Mouse (Mus musculus): ENCODE results near the gene Cadm1. TPM values are rescaled to one million over a fixed set of nuclear protein-coding genes. Genes with fewer than 3 reads are reported as not detected.

Cadm1 gene
- polyA plus RNA-seq, 1 experiment from 2014 or later, result 13.6 TPM

GRCm38 (mm10) chr9:47619501-47620029, 89.6 kb downstream of the Cadm1 start:
- no peak for ATAC-seq
- no peaks in the 10 kb centered on the region for H3K27me3 ChIP-seq (ENCODE audit: insufficient read depth, low read length)
- WGBS (ENCODE audit: insufficient replicate concordance), result 75% methylated on average over 8 of the region's 8 CpGs
- H3K4me1 ChIP-seq (ENCODE audit: insufficient read depth), result 0 out of 2 replicates have a peak, but pooled peaks cover 6% of the 10 kb centered on the region
- H3K4me2 ChIP-seq (ENCODE audit: low read depth, low read length), result no peak overlapping the region
- H3K27ac ChIP-seq (ENCODE audit: low read depth), result no peak overlapping the region
- H3K9ac ChIP-seq (replicated peaks), result no peak overlapping the region
- no peak for TF ChIP-seq EP300 (IDR thresholded peaks at IDR 0.05; ENCODE audit: low read depth)
- no peak for TF ChIP-seq CTCF (IDR thresholded peaks at IDR 0.05; ENCODE audit: low read depth)
- no peaks in the 10 kb centered on the region for H3K9me3 ChIP-seq (ENCODE audit: low read length)
- H3K36me3 ChIP-seq (replicated peaks; ENCODE audit: insufficient read depth, low read length), result no peaks in the 10 kb centered on the region
- DNase-seq, result no peak
- no peak overlapping the region for H3K4me3 ChIP-seq (ENCODE audit: low read depth, low read length)

- peak; percentile 48 for ATAC-seq
- Histone ChIP-seq H3K36me3 (replicated peaks; ENCODE audit: insufficient read depth, low read length) (no peaks in the 10 kb centered on the region), H3K4me2 (ENCODE audit: low read depth, low read length) (peak overlapping the region; percentile 47), H3K9me3 (ENCODE audit: low read length) (no peaks in the 10 kb centered on the region), H3K4me1 (ENCODE audit: insufficient read depth) (peaks cover 13% of the 10 kb centered on the region; the same call in 1 of the 2 replicates), H3K27ac (ENCODE audit: low read depth) (peak overlapping the region; percentile 84), H3K9ac (replicated peaks) (no peak overlapping the region), H3K27me3 (ENCODE audit: insufficient read depth, low read length) (no peaks in the 10 kb centered on the region), H3K4me3 (ENCODE audit: low read depth, low read length) (no peak overlapping the region)
- TF ChIP-seq EP300 (IDR thresholded peaks at IDR 0.05; ENCODE audit: low read depth) (no peak), CTCF (IDR thresholded peaks at IDR 0.05; ENCODE audit: low read depth) (no peak)
- DNase-seq, result no peak
- WGBS (ENCODE audit: insufficient replicate concordance), result 47% methylated on average over 12 of the region's 12 CpGs
Measured at GRCm38 (mm10) chr9:47623447-47624445, 93.8 kb downstream of the Cadm1 start.

GRCm38 (mm10) chr9:47624565-47625520, 94.9 kb downstream of the Cadm1 start:
- peak; percentile 22 for DNase-seq
- Histone ChIP-seq H3K4me2 (ENCODE audit: low read depth, low read length) (peak overlapping the region; percentile 47), H3K4me1 (ENCODE audit: insufficient read depth) (peaks cover 13% of the 10 kb centered on the region; the same call in 1 of the 2 replicates), H3K9ac (replicated peaks) (no peak overlapping the region), H3K9me3 (ENCODE audit: low read length) (peaks cover 3% of the 10 kb centered on the region; the same call in 1 of the 2 replicates), H3K27me3 (ENCODE audit: insufficient read depth, low read length) (no peaks in the 10 kb centered on the region), H3K36me3 (replicated peaks; ENCODE audit: insufficient read depth, low read length) (no peaks in the 10 kb centered on the region), H3K4me3 (ENCODE audit: low read depth, low read length) (no peak overlapping the region), H3K27ac (ENCODE audit: low read depth) (peak overlapping the region; percentile 84)
- TF ChIP-seq CTCF (IDR thresholded peaks at IDR 0.05; ENCODE audit: low read depth), result no peak
- no peak for TF ChIP-seq EP300 (IDR thresholded peaks at IDR 0.05; ENCODE audit: low read depth)
- 61% methylated on average over 17 of the region's 17 CpGs for WGBS (ENCODE audit: insufficient replicate concordance)
- peak; percentile 88 for ATAC-seq

- Histone ChIP-seq H3K4me3 (ENCODE audit: low read depth, low read length) (no peak overlapping the region), H3K9ac (replicated peaks) (no peak overlapping the region), H3K9me3 (ENCODE audit: low read length) (peaks cover 4% of the 10 kb centered on the region; the same call in 1 of the 2 replicates), H3K4me1 (ENCODE audit: insufficient read depth) (peaks cover 13% of the 10 kb centered on the region; the same call in 1 of the 2 replicates), H3K27me3 (ENCODE audit: insufficient read depth, low read length) (no peaks in the 10 kb centered on the region), H3K27ac (ENCODE audit: low read depth) (peak overlapping the region; percentile 84), H3K36me3 (replicated peaks; ENCODE audit: insufficient read depth, low read length) (no peaks in the 10 kb centered on the region), H3K4me2 (ENCODE audit: low read depth, low read length) (no peak overlapping the region)
- no peak for DNase-seq
- no peak for ATAC-seq
- TF ChIP-seq CTCF (IDR thresholded peaks at IDR 0.05; ENCODE audit: low read depth) (no peak), EP300 (IDR thresholded peaks at IDR 0.05; ENCODE audit: low read depth) (no peak)
- 81% methylated on average over 7 of the region's 7 CpGs for WGBS (ENCODE audit: insufficient replicate concordance)
Measured at GRCm38 (mm10) chr9:47625621-47626210, 95.7 kb downstream of the Cadm1 start.

GRCm38 (mm10) chr9:47627966-47628365, 98.0 kb downstream of the Cadm1 start:
- Histone ChIP-seq H3K27ac (ENCODE audit: low read depth) (no peak overlapping the region), H3K4me2 (ENCODE audit: low read depth, low read length) (no peak overlapping the region), H3K4me1 (ENCODE audit: insufficient read depth) (peaks cover 13% of the 10 kb centered on the region; the same call in 1 of the 2 replicates), H3K9me3 (ENCODE audit: low read length) (peaks cover 4% of the 10 kb centered on the region; the same call in 1 of the 2 replicates), H3K4me3 (ENCODE audit: low read depth, low read length) (no peak overlapping the region), H3K9ac (replicated peaks) (no peak overlapping the region), H3K36me3 (replicated peaks; ENCODE audit: insufficient read depth, low read length) (no peaks in the 10 kb centered on the region), H3K27me3 (ENCODE audit: insufficient read depth, low read length) (no peaks in the 10 kb centered on the region)
- DNase-seq, result no peak
- TF ChIP-seq EP300 (IDR thresholded peaks at IDR 0.05; ENCODE audit: low read depth) (no peak), CTCF (IDR thresholded peaks at IDR 0.05; ENCODE audit: low read depth) (no peak)
- 63% methylated on average over 2 of the region's 2 CpGs for WGBS (ENCODE audit: insufficient replicate concordance)
- ATAC-seq, result no peak

Data from liver, postnatal 0 days (tissue).